In the genomic region with DNA sequence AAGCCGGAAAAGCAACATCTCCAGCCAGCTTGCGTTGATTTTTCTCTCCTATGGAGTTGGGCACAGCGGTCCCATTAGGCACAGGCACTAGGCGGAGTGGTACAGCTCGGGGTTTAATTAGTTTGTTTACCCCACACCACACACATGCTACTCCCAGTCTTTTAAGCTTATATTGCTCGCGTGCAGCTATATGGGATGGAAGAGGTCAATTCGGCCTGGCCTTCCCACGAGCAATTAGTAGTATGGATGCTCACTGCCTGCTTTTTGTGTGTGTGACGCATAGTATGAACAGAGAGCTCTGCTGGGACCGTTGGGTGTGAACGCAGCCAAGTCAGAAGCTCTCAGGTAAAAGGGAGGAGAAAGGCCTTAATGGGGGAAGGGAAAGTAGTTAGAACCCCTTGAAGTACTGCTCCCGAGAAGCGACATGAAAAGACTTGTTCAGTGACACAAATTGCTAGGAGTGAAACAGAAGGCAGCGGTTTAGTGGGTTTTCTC, we compare ENCODE assay signal across 8 mouse cellular contexts. TPM values are rescaled to one million over a fixed set of nuclear protein-coding genes. Genes with fewer than 3 reads are reported as not detected.
DNase-seq lines count a peak whose midpoint lies in the region; ATAC-seq and TF ChIP-seq lines count a peak whose summit lies in the region.

No protein-coding gene starts in this region.

- peak overlapping the region; percentile 4; the same call in 1 of the 2 replicates for H3K4me3 ChIP-seq in lung, embryonic 14.5 days (ENCODE audit: low read depth, low read length)
- peak overlapping the region; percentile 22; the same call in 1 of the 2 replicates for H3K4me3 ChIP-seq in heart, postnatal 0 days (ENCODE audit: low read depth, low read length)
- peak overlapping the region; percentile 54 for H3K4me3 ChIP-seq in midbrain, embryonic 12.5 days

- TF ChIP-seq EP300 in heart, postnatal 0 days (IDR thresholded peaks at IDR 0.05; ENCODE audit: low read depth): no peak

- peak; percentile 58; the same call in 1 of the 2 replicates for ATAC-seq in lung, embryonic 14.5 days (ENCODE audit: insufficient read depth)
- ATAC-seq in heart, postnatal 0 days (ENCODE audit: insufficient read depth, low read depth): no peak
- ATAC-seq in midbrain, embryonic 12.5 days (ENCODE audit: low FRiP score, low read depth): 0 out of 2 replicates have a peak, but pooled peaks have one; percentile 11

- H3K4me2 ChIP-seq in lung, embryonic 14.5 days: peak overlapping the region; percentile 50
- H3K4me2 ChIP-seq in heart, postnatal 0 days (ENCODE audit: low read depth, low read length): peak overlapping the region; percentile 52
- peak overlapping the region; percentile 73 for H3K4me2 ChIP-seq in midbrain, embryonic 12.5 days (replicated peaks)

- TF ChIP-seq CTCF in lung, embryonic 14.5 days (IDR thresholded peaks at IDR 0.05; ENCODE audit: low read depth): no peak
- no peak for TF ChIP-seq CTCF in heart, postnatal 0 days (IDR thresholded peaks at IDR 0.05; ENCODE audit: low read depth)

- no peaks in the 10 kb centered on the region for H3K27me3 ChIP-seq in lung, embryonic 14.5 days (ENCODE audit: insufficient read depth, low read length)
- no peaks in the 10 kb centered on the region for H3K27me3 ChIP-seq in heart, postnatal 0 days (ENCODE audit: control insufficient read depth, insufficient read depth, low read length)
- no peaks in the 10 kb centered on the region for H3K27me3 ChIP-seq in midbrain, embryonic 12.5 days

- H3K36me3 ChIP-seq in lung, embryonic 14.5 days (ENCODE audit: insufficient read depth): no peaks in the 10 kb centered on the region
- H3K36me3 ChIP-seq in heart, postnatal 0 days (replicated peaks; ENCODE audit: control insufficient read depth, insufficient read depth, low read length): no peaks in the 10 kb centered on the region
- 0 out of 2 replicates have a peak, but pooled peaks cover 2% of the 10 kb centered on the region for H3K36me3 ChIP-seq in midbrain, embryonic 12.5 days

- 41% methylated on average over 15 of the region's 15 CpGs for WGBS in lung, embryonic 14.5 days
- 62% methylated on average over 15 of the region's 15 CpGs for WGBS in heart, postnatal 0 days
- WGBS in midbrain, embryonic 12.5 days: 16% methylated on average over 15 of the region's 15 CpGs

- no peak overlapping the region for H3K9ac ChIP-seq in lung, embryonic 14.5 days
- H3K9ac ChIP-seq in heart, postnatal 0 days (replicated peaks; ENCODE audit: low read depth, low read length): no peak overlapping the region
- peak overlapping the region; percentile 64 for H3K9ac ChIP-seq in midbrain, embryonic 12.5 days (replicated peaks)

- no peaks in the 10 kb centered on the region for H3K9me3 ChIP-seq in lung, embryonic 14.5 days (ENCODE audit: low read depth, low read length)
- no peaks in the 10 kb centered on the region for H3K9me3 ChIP-seq in heart, postnatal 0 days (replicated peaks; ENCODE audit: control insufficient read depth, low read length)
- no peaks in the 10 kb centered on the region for H3K9me3 ChIP-seq in midbrain, embryonic 12.5 days

- H3K4me1 ChIP-seq in lung, embryonic 14.5 days (ENCODE audit: insufficient read depth): peaks cover 5% of the 10 kb centered on the region
- H3K4me1 ChIP-seq in heart, postnatal 0 days (ENCODE audit: control insufficient read depth, insufficient read depth): no peaks in the 10 kb centered on the region
- H3K4me1 ChIP-seq in midbrain, embryonic 12.5 days: peaks cover 48% of the 10 kb centered on the region

- no peak for DNase-seq in lung, embryonic 14.5 days
- no peak for DNase-seq in lung, adult 18-20 months
- DNase-seq in cerebellum, postnatal 10 days: peak; percentile 44 to 55
- no peak for DNase-seq in heart, postnatal 0 days (ENCODE audit: low spot score)
- DNase-seq in c-Kit-positive CD71-positive TER-119-positive erythroid progenitor cells, embryonic 14.5 days (ENCODE audit: low spot score): no peak
- DNase-seq in adrenal gland, adult 18-20 months (ENCODE audit: low spot score in 2 of 2): no peak
- no peak for DNase-seq in ovary, postnatal 14 days (ENCODE audit: low spot score)

- H3K27ac ChIP-seq in lung, embryonic 14.5 days (ENCODE audit: low read depth): no peak overlapping the region
- H3K27ac ChIP-seq in heart, postnatal 0 days (ENCODE audit: low read depth): no peak overlapping the region
- peak overlapping the region; percentile 90 for H3K27ac ChIP-seq in midbrain, embryonic 12.5 days (replicated peaks)

RNA-seq across cellular contexts. Expression of a gene that starts 1.6 kb away (rescaled TPM):
- polyA plus RNA-seq in lung, embryonic 14.5 days (2014; fragmentation: Nextera tagmentation; extraction: Ambion mirVana): 0.51 and 0.68 TPM in 2 replicates
- 53.2 and 53.9 TPM in 2 replicates for total RNA-seq in heart, postnatal 0 days (2014; rRNA removed; ENCODE audit: low replicate concordance)
- polyA plus RNA-seq in heart, postnatal 0 days (2015; fragmentation: Nextera tagmentation; extraction: Ambion mirVana): 8.5 and 10.3 TPM in 2 replicates
- polyA plus RNA-seq in midbrain, embryonic 12.5 days (2016; fragmentation: Nextera tagmentation; extraction: Ambion mirVana): 27.2 and 27.6 TPM in 2 replicates
- total RNA-seq in adrenal gland, adult 18-20 months (2021): 1 to 10 TPM; 2.2 to 2.5 TPM

Comparison
In these comparisons a context has a peak if more than half of its experiments do, and no peak if none do; other contexts are left out.
1. DNase-seq: peak in cerebellum, postnatal 10 days (2 of 2); none in lung, embryonic 14.5 days (single experiment), lung, adult 18-20 months (0 of 2), heart, postnatal 0 days (single experiment), c-Kit-positive CD71-positive TER-119-positive erythroid progenitor cells, embryonic 14.5 days (single experiment), adrenal gland, adult 18-20 months (0 of 2) and ovary, postnatal 14 days (single experiment).
2. H3K4me3 ChIP-seq: peak in every context shown above with its lines; median percentile 54 in midbrain, embryonic 12.5 days; 22 in heart, postnatal 0 days; 4 in lung, embryonic 14.5 days.
3. Peak in every context shown above with its lines, with median percentiles within 50 percentile points of each other: H3K4me2 ChIP-seq.